ENCODE assay signal across 21 mouse cellular contexts in genomic region chr10:37798285-37798684, GRCm38 (mm10).
A peak's percentile ranks its signal among the peaks of the same experiment; 100 is the strongest.
DNase-seq lines count a peak whose midpoint lies in the region; ATAC-seq lines count a peak whose summit lies in the region.
"Had no signal": no experiment of that assay in that cellular context is flagged by ENCODE, and none has a peak within 500 bp of the region (broad histone marks: within the 10 kb centered on the region; RNA-seq: fewer than 3 reads in every experiment).

No protein-coding gene starts in this region.

- H3K27me3 ChIP-seq in embryonic facial prominence, embryonic 12.5 days, result no peaks in the 10 kb centered on the region
- H3K27me3 ChIP-seq in limb, embryonic 12.5 days, result no peaks in the 10 kb centered on the region
- H3K27me3 ChIP-seq: liver, embryonic 15.5 days; lung, embryonic 15.5 days; megakaryocyte, embryonic 14.5 days; neural tube, embryonic 12.5 days had no signal

- peak; percentile 40 for DNase-seq in 3T3-L1 (ENCODE audit: low read depth, low spot score)
- DNase-seq in embryo, embryonic 10 days (ENCODE audit: low spot score), result peak; percentile 55
- DNase-seq in adrenal gland, adult (ENCODE audit: inconsistent age in 2 of 2, low spot score in 1 of 2), result no peak
- no peak for DNase-seq in heart, postnatal 36 days
- DNase-seq in thymus, adult 18-20 months, result no peak
- DNase-seq: adrenal gland, postnatal 14 days; cerebellum, adult 2 months; cerebellum, postnatal 36 days; kidney, adult 11 months; layer of hippocampus, adult 9-11 months; left cerebral cortex, postnatal 4 days; lung, postnatal 36 days; midbrain, embryonic 14.5 days; retina, postnatal 1 day had no signal

- no peak overlapping the region for H3K9ac ChIP-seq in embryonic facial prominence, embryonic 12.5 days
- no peak overlapping the region for H3K9ac ChIP-seq in limb, embryonic 12.5 days (replicated peaks)
- H3K9ac ChIP-seq: liver, embryonic 15.5 days; lung, embryonic 15.5 days; neural tube, embryonic 12.5 days had no signal

- no peak overlapping the region for H3K4me2 ChIP-seq in embryonic facial prominence, embryonic 12.5 days (replicated peaks)
- no peak overlapping the region for H3K4me2 ChIP-seq in limb, embryonic 12.5 days
- H3K4me2 ChIP-seq: heart, embryonic 11.5 days; liver, embryonic 15.5 days; lung, embryonic 15.5 days; neural tube, embryonic 12.5 days had no signal

- intact Hi-C loops in heart, postnatal 36 days (cut with DNase I), result loop anchor here (5.0 kb wide), 1 partner anchor 661 kb away; the partner anchor contains the start of gene Marcks

- H3K4me1 ChIP-seq in embryonic facial prominence, embryonic 12.5 days, result 0 out of 2 replicates have a peak, but pooled peaks cover 3% of the 10 kb centered on the region
- peaks cover 3% of the 10 kb centered on the region for H3K4me1 ChIP-seq in limb, embryonic 12.5 days (replicated peaks)
- H3K4me1 ChIP-seq: liver, embryonic 15.5 days; lung, embryonic 15.5 days; megakaryocyte, embryonic 14.5 days; neural tube, embryonic 12.5 days had no signal

- no peak for ATAC-seq in embryonic facial prominence, embryonic 12.5 days (ENCODE audit: insufficient number of reproducible peaks, insufficient read depth, low FRiP score, low TSS enrichment)
- ATAC-seq in limb, embryonic 12.5 days (ENCODE audit: insufficient number of reproducible peaks, insufficient read depth, low FRiP score, low TSS enrichment, low read depth), result 0 out of 2 replicates have a peak, but pooled peaks have one; percentile 56

- no peaks in the 10 kb centered on the region for H3K36me3 ChIP-seq in embryonic facial prominence, embryonic 12.5 days
- H3K36me3 ChIP-seq in limb, embryonic 12.5 days, result no peaks in the 10 kb centered on the region
- H3K36me3 ChIP-seq: liver, embryonic 15.5 days; lung, embryonic 15.5 days; neural tube, embryonic 12.5 days had no signal

- 0 out of 2 replicates have a peak overlapping the region, but pooled peaks have one; percentile 12 for H3K27ac ChIP-seq in embryonic facial prominence, embryonic 12.5 days
- no peak overlapping the region for H3K27ac ChIP-seq in limb, embryonic 12.5 days
- H3K27ac ChIP-seq: liver, embryonic 15.5 days; lung, embryonic 15.5 days; neural tube, embryonic 12.5 days had no signal

- no peak overlapping the region for H3K4me3 ChIP-seq in embryonic facial prominence, embryonic 12.5 days
- H3K4me3 ChIP-seq in limb, embryonic 12.5 days (replicated peaks), result no peak overlapping the region
- H3K4me3 ChIP-seq: liver, embryonic 15.5 days; lung, embryonic 15.5 days; megakaryocyte, embryonic 14.5 days; neural tube, embryonic 12.5 days had no signal

- no peaks in the 10 kb centered on the region for H3K9me3 ChIP-seq in embryonic facial prominence, embryonic 12.5 days
- no peaks in the 10 kb centered on the region for H3K9me3 ChIP-seq in limb, embryonic 12.5 days
- H3K9me3 ChIP-seq: liver, embryonic 15.5 days; lung, embryonic 15.5 days; megakaryocyte, embryonic 14.5 days; neural tube, embryonic 12.5 days had no signal

Comparison
In these comparisons a context has a peak if more than half of its experiments do, and no peak if none do; other contexts are left out.
1. DNase-seq: peak in 3T3-L1 (single experiment) and embryo, embryonic 10 days (single experiment); none in adrenal gland, adult (0 of 2), heart, postnatal 36 days (0 of 2) and thymus, adult 18-20 months (0 of 2).